Mouse (Mus musculus) hindbrain, embryonic 12.5 days (tissue): Measurements from ENCODE around the gene Hyal1. TPM values are rescaled to one million over a fixed set of nuclear protein-coding genes. Genes with fewer than 3 reads are reported as not detected.
"Not testable (repeated sequence)": the region's sequence is repeated elsewhere in the genome, so short reads cannot be mapped to it uniquely, and the experiment has no call there.

Source experiments
- ATAC-seq: fragments of 200-750 bp; cut with Nextera tagmentation; 2 replicates; pipeline ENCODE4 v1.8.0; 2017; ENCODE audit warnings: moderate TSS enrichment; ENCODE audit not compliant: low FRiP score
- H3K27ac ChIP-seq: fragments of 300-500 bp; sonication (generic); 2 replicates; pipeline ENCODE4 v1.5.1; 2016; ENCODE audit warnings: mild to moderate bottlenecking
- H3K27me3 ChIP-seq: fragments of 300-500 bp; sonication (generic); 2 replicates; pipeline ENCODE4 v1.6.1; 2016; ENCODE audit warnings: mild to moderate bottlenecking
- H3K36me3 ChIP-seq: fragments of 300-500 bp; sonication (generic); 2 replicates; pipeline ENCODE4 v1.6.1; 2016; ENCODE audit warnings: mild to moderate bottlenecking
- H3K4me1 ChIP-seq: fragments of 300-500 bp; sonication (generic); 2 replicates; pipeline ENCODE4 v1.6.1; 2016
- H3K4me2 ChIP-seq: fragments of 300-500 bp; sonication (generic); replicated peaks from 2 replicates; pipeline ENCODE4 v1.6.1; 2016; ENCODE audit warnings: mild to moderate bottlenecking
- H3K4me3 ChIP-seq: fragments of 300-500 bp; sonication (generic); 2 replicates; pipeline ENCODE4 v1.5.1; 2016; ENCODE audit warnings: mild to moderate bottlenecking
- H3K9ac ChIP-seq: fragments of 300-500 bp; sonication (generic); 2 replicates; pipeline ENCODE4 v1.6.1; 2016; ENCODE audit warnings: mild to moderate bottlenecking, moderate library complexity
- H3K9me3 ChIP-seq: fragments of 300-500 bp; sonication (generic); replicated peaks from 2 replicates; pipeline ENCODE4 v1.6.1; 2016; ENCODE audit warnings: mild to moderate bottlenecking
- WGBS: fragments of 180-500 bp; shearing (Covaris S2); methylation state at CpG from one replicate; pipeline ENCODE4 v1.1.7; 2016; 5-methylcytosine and 5-hydroxymethylcytosine counted together
- polyA plus RNA-seq: library from polyadenylated mRNA; unstranded; fragments of >200 nt; fragmentation: Nextera tagmentation; extraction: Ambion mirVana; gene quantifications from 2 replicates; pipeline ENCODE4 v1.2.1, GENCODE M21; 2016

The Hyal1 gene
- polyA plus RNA-seq, 1 experiment from 2014 or later, result 8.1 TPM

GRCm38 (mm10) chr9:107568331-107569261 is 8.1 kb upstream of the Hyal1 start:
- WGBS, result 1% methylated on average over 41 of the region's 41 CpGs
- Histone ChIP-seq H3K36me3 (peaks cover 47% of the 10 kb centered on the region), H3K4me3 (peak overlapping the region; percentile 81), H3K27me3 (no peaks in the 10 kb centered on the region), H3K27ac (peak overlapping the region; percentile 87), H3K9me3 (no peaks in the 10 kb centered on the region), H3K9ac (peak overlapping the region; percentile 95), H3K4me2 (peak overlapping the region; percentile 93), H3K4me1 (peaks cover 51% of the 10 kb centered on the region)
- ATAC-seq, result peak; percentile 88

- H3K4me2 ChIP-seq, result peak overlapping the region; percentile 93
- H3K9ac ChIP-seq, result peak overlapping the region; percentile 95
- ATAC-seq, result peak; percentile 56
- H3K9me3 ChIP-seq, result no peaks in the 10 kb centered on the region
- H3K4me3 ChIP-seq, result peak overlapping the region; percentile 81
- peaks cover 45% of the 10 kb centered on the region for H3K4me1 ChIP-seq
- H3K36me3 ChIP-seq, result peaks cover 48% of the 10 kb centered on the region
- WGBS, result under 1% methylated on average over 23 of the region's 23 CpGs
- no peaks in the 10 kb centered on the region for H3K27me3 ChIP-seq
- peak overlapping the region; percentile 87 for H3K27ac ChIP-seq
Observed at GRCm38 (mm10) chr9:107569270-107569669, 7.5 kb upstream of the Hyal1 start.

- Histone ChIP-seq H3K4me1 (peaks cover 43% of the 10 kb centered on the region), H3K36me3 (peaks cover 46% of the 10 kb centered on the region), H3K4me2 (peak overlapping the region; percentile 93), H3K9ac (peak overlapping the region; percentile 95), H3K27ac (peak overlapping the region; percentile 87), H3K27me3 (no peaks in the 10 kb centered on the region), H3K4me3 (peak overlapping the region; percentile 81), H3K9me3 (no peaks in the 10 kb centered on the region)
- no peak for ATAC-seq
- 54% methylated on average over 13 of the region's 13 CpGs for WGBS
Observed at GRCm38 (mm10) chr9:107570016-107570415, 6.7 kb upstream of the Hyal1 start.

GRCm38 (mm10) chr9:107570845-107571244 is 5.9 kb upstream of the Hyal1 start:
- 91% methylated on average over 21 of the region's 21 CpGs for WGBS
- peak overlapping the region; percentile 95; the same call in 1 of the 2 replicates for H3K9ac ChIP-seq
- H3K4me1 ChIP-seq, result peaks cover 43% of the 10 kb centered on the region
- no peaks in the 10 kb centered on the region for H3K9me3 ChIP-seq
- no peak for ATAC-seq
- peak overlapping the region; percentile 93 for H3K4me2 ChIP-seq
- no peaks in the 10 kb centered on the region for H3K27me3 ChIP-seq
- peak overlapping the region; percentile 81 for H3K4me3 ChIP-seq
- peaks cover 42% of the 10 kb centered on the region for H3K36me3 ChIP-seq
- H3K27ac ChIP-seq, result no peak overlapping the region

GRCm38 (mm10) chr9:107571534-107572326 is 5.0 kb upstream of the Hyal1 start:
- peaks cover 47% of the 10 kb centered on the region for H3K4me1 ChIP-seq
- 94% methylated on average over 22 of the region's 22 CpGs for WGBS
- peaks cover 42% of the 10 kb centered on the region for H3K36me3 ChIP-seq
- peak overlapping the region; percentile 93 for H3K4me2 ChIP-seq
- peak overlapping the region; percentile 81; the same call in 1 of the 2 replicates for H3K4me3 ChIP-seq
- H3K27me3 ChIP-seq, result no peaks in the 10 kb centered on the region
- H3K9me3 ChIP-seq, result no peaks in the 10 kb centered on the region
- H3K27ac ChIP-seq, result no peak overlapping the region
- H3K9ac ChIP-seq, result 0 out of 2 replicates have a peak overlapping the region, but pooled peaks have one; percentile 13
- ATAC-seq, result no peak

- H3K36me3 ChIP-seq, result peaks cover 42% of the 10 kb centered on the region
- WGBS, result 97% methylated on average over 2 of the region's 2 CpGs
- H3K4me1 ChIP-seq, result peaks cover 49% of the 10 kb centered on the region
- H3K27ac ChIP-seq, result no peak overlapping the region
- ATAC-seq, result no peak
- H3K4me3 ChIP-seq, result no peak overlapping the region
- H3K9ac ChIP-seq, result no peak overlapping the region
- H3K9me3 ChIP-seq, result no peaks in the 10 kb centered on the region
- no peaks in the 10 kb centered on the region for H3K27me3 ChIP-seq
- H3K4me2 ChIP-seq, result no peak overlapping the region
Observed at GRCm38 (mm10) chr9:107572327-107572662, 4.4 kb upstream of the Hyal1 start.

GRCm38 (mm10) chr9:107573774-107574173 is 3.0 kb upstream of the Hyal1 start:
- not testable (repeated sequence) for ATAC-seq

GRCm38 (mm10) chr9:107575579-107576356 is 959 bp upstream of the Hyal1 start:
- 81% methylated on average over 14 of the region's 14 CpGs for WGBS
- Histone ChIP-seq H3K9me3 (no peaks in the 10 kb centered on the region), H3K4me3 (no peak overlapping the region), H3K4me2 (no peak overlapping the region), H3K36me3 (peaks cover 36% of the 10 kb centered on the region), H3K27ac (peak overlapping the region; percentile 14; the same call in 1 of the 2 replicates), H3K27me3 (no peaks in the 10 kb centered on the region), H3K4me1 (peaks cover 40% of the 10 kb centered on the region), H3K9ac (no peak overlapping the region)
- no peak for ATAC-seq

More at GRCm38 (mm10) chr9:107573774-107574173, 3.0 kb upstream of the Hyal1 start:
- not testable (repeated sequence) for H3K4me3 ChIP-seq, H3K4me2 ChIP-seq, H3K9me3 ChIP-seq, H3K27ac ChIP-seq, H3K27me3 ChIP-seq, H3K9ac ChIP-seq
- H3K36me3 ChIP-seq, result peaks cover 42% of the 10 kb centered on the region
- peaks cover 41% of the 10 kb centered on the region for H3K4me1 ChIP-seq
- WGBS, result 81% methylated on average over 6 of the region's 6 CpGs

GRCm38 (mm10) chr9:107577871-107578270 is 1.1 kb downstream of the Hyal1 start:
- Histone ChIP-seq H3K4me1 (peaks cover 35% of the 10 kb centered on the region), H3K36me3 (peaks cover 15% of the 10 kb centered on the region), H3K4me2 (no peak overlapping the region), H3K27me3 (no peaks in the 10 kb centered on the region), H3K9me3 (no peaks in the 10 kb centered on the region), H3K27ac (no peak overlapping the region), H3K4me3 (no peak overlapping the region), H3K9ac (no peak overlapping the region)
- ATAC-seq, result no peak
- WGBS, result 94% methylated on average over 10 of the region's 10 CpGs

GRCm38 (mm10) chr9:107578587-107578986 is 1.9 kb downstream of the Hyal1 start, which contains the start of gene Naa80:
TSS of gene Naa80 (plus strand) at chr9:107578887.
- Histone ChIP-seq H3K4me1 (peaks cover 33% of the 10 kb centered on the region), H3K9ac (no peak within 1 kb of the TSS), H3K27me3 (no peaks in the 10 kb centered on the region), H3K4me3 (no peak within 1 kb of the TSS), H3K27ac (no peak within 1 kb of the TSS), H3K4me2 (0 out of 2 replicates have a peak within 1 kb of the TSS, but pooled peaks have one; percentile 97), H3K9me3 (no peaks in the 10 kb centered on the region), H3K36me3 (peaks cover 14% of the 10 kb centered on the region)
- whole genome bisulfite sequencing, result 90% methylated on average over 3 of the region's 3 CpGs
- ATAC-seq, result no peak

GRCm38 (mm10) chr9:107579023-107579900 is 2.5 kb downstream of the Hyal1 start:
- H3K9ac ChIP-seq, result no peak overlapping the region
- H3K27ac ChIP-seq, result no peak overlapping the region
- peaks cover 33% of the 10 kb centered on the region for H3K4me1 ChIP-seq
- no peak for ATAC-seq
- H3K4me2 ChIP-seq, result 0 out of 2 replicates have a peak overlapping the region, but pooled peaks have one; percentile 97
- 94% methylated on average over 14 of the region's 14 CpGs for WGBS
- peaks cover 14% of the 10 kb centered on the region for H3K36me3 ChIP-seq
- no peaks in the 10 kb centered on the region for H3K9me3 ChIP-seq
- no peaks in the 10 kb centered on the region for H3K27me3 ChIP-seq
- H3K4me3 ChIP-seq, result no peak overlapping the region
